Mouse (Mus musculus): Measurements from ENCODE around the gene Zfp13. TPM values are rescaled to one million over a fixed set of nuclear protein-coding genes. Genes with fewer than 3 reads are reported as not detected.
"Not testable (repeated sequence)": the region's sequence is repeated elsewhere in the genome, so short reads cannot be mapped to it uniquely, and the experiment has no call there.

The Zfp13 gene
- total RNA-seq, 2 experiments from 2014 or later, result 10.6 to 12.5 TPM

- not testable (repeated sequence) for DNase-seq
Observed at GRCm38 (mm10) chr17:23531408-23531807, 67.9 kb downstream of the Zfp13 start.

Other genes starting within 250 kb of the Zfp13 start
- not detected for gene Vmn2r116, start 214.9 kb downstream of the Zfp13 start, total RNA-seq (2021)
- not detected for gene Vmn2r117, start 119.8 kb downstream of the Zfp13 start, total RNA-seq (2021)
- gene Zfp213, start 35.2 kb downstream of the Zfp13 start, total RNA-seq (2021), result 1 to 10 TPM; 7.9 to 8.0 TPM
- not detected for gene Zscan10, start 1.4 kb upstream of the Zfp13 start, total RNA-seq (2021)
- under 1 TPM; 0.54 to 1.00 TPM for gene Mmp25, start 45.8 kb upstream of the Zfp13 start, total RNA-seq (2021)
- gene Bicdl2, start 61.0 kb upstream of the Zfp13 start, total RNA-seq (2021), result not detected
- gene Hcfc1r1, start 74.1 kb upstream of the Zfp13 start, total RNA-seq (2021), result 100 to 1,000 TPM; 136 to 169 TPM
- gene Thoc6, start 74.4 kb upstream of the Zfp13 start, total RNA-seq (2021), result 10 to 100 TPM; 25.6 to 28.0 TPM
- gene Tnfrsf12a, start 78.0 kb upstream of the Zfp13 start, total RNA-seq (2021), result 10 to 100 TPM; 40.4 to 80.3 TPM
- under 1 TPM in 1 of 2 experiments, not detected in 1; 0.75 TPM for gene Cldn6, start 79.8 kb upstream of the Zfp13 start, total RNA-seq (2021)
- not detected for gene Cldn9, start 84.5 kb upstream of the Zfp13 start, total RNA-seq (2021)
- gene 1520401A03Rik, start 123.3 kb upstream of the Zfp13 start, total RNA-seq (2021), result 1 to 10 TPM in 1 of 2 experiments, under 1 TPM in 1; 0.67 to 1.1 TPM
- gene Pkmyt1, start 126.8 kb upstream of the Zfp13 start, total RNA-seq (2021), result 10 to 100 TPM in 1 of 2 experiments, 1 to 10 TPM in 1; 9.1 to 12.8 TPM
- gene Paqr4, start 141.4 kb upstream of the Zfp13 start, total RNA-seq (2021), result 10 to 100 TPM; 12.6 to 14.9 TPM
- not detected for gene Kremen2, start 146.3 kb upstream of the Zfp13 start, total RNA-seq (2021)
- gene Flywch1, start 172.1 kb upstream of the Zfp13 start, total RNA-seq (2021), result 10 to 100 TPM; 43.9 to 49.0 TPM
- gene Flywch2, start 186.6 kb upstream of the Zfp13 start, total RNA-seq (2021), result 1 to 10 TPM; 8.0 to 9.5 TPM
- 100 to 1,000 TPM; 365 to 601 TPM for gene Srrm2, start 191.0 kb upstream of the Zfp13 start, total RNA-seq (2021)
- 100 to 1,000 TPM; 333 to 378 TPM for gene Elob, start 229.6 kb upstream of the Zfp13 start, total RNA-seq (2021)
- not detected for gene Prss33, start 236.6 kb upstream of the Zfp13 start, total RNA-seq (2021)
- not detected for gene Prss32, start 244.4 kb upstream of the Zfp13 start, total RNA-seq (2021)
- under 1 TPM; 0.21 to 0.58 TPM for gene Prss41, start 244.7 kb upstream of the Zfp13 start, total RNA-seq (2021)

Measured in adrenal gland, postnatal 10 days (tissue).